Mouse (Mus musculus) thymus, postnatal 0 days (tissue): ENCODE measurements around the gene Fggy. TPM values are rescaled to one million over a fixed set of nuclear protein-coding genes. Genes with fewer than 3 reads are reported as not detected.
A peak's percentile ranks its signal among the peaks of the same experiment; 100 is the strongest.

ENCODE experiments used
- DNase-seq: peaks from one replicate; pipeline ENCODE4 v3.0.0-alpha.2; 2015; ENCODE audit warnings: low spot score
- polyA plus RNA-seq: library from polyadenylated mRNA; unstranded; fragments of >200 nt; fragmentation: Nextera tagmentation; extraction: Ambion mirVana; gene quantifications from 2 replicates; pipeline ENCODE4 v1.2.1, GENCODE M21; 2015

Gene Fggy
- polyA plus RNA-seq, 1 experiment from 2014 or later, result 4.7 TPM

GRCm38 (mm10) chr4:95850044-95850739 lies 292.9 kb downstream of the Fggy start:
- no peak for DNase-seq

GRCm38 (mm10) chr4:95852257-95852656 lies 294.9 kb downstream of the Fggy start:
- DNase-seq, result no peak

- DNase-seq, result no peak
Measured at GRCm38 (mm10) chr4:95856008-95856407, 298.7 kb downstream of the Fggy start.

GRCm38 (mm10) chr4:95860601-95861000 lies 303.3 kb downstream of the Fggy start:
- no peak for DNase-seq

GRCm38 (mm10) chr4:95861074-95861473 lies 303.8 kb downstream of the Fggy start:
- no peak for DNase-seq

- DNase-seq, result no peak
Measured at GRCm38 (mm10) chr4:95861741-95862155, 304.4 kb downstream of the Fggy start.

GRCm38 (mm10) chr4:95862276-95862675 lies 305.0 kb downstream of the Fggy start:
- no peak for DNase-seq

- DNase-seq, result no peak
Measured at GRCm38 (mm10) chr4:95862781-95863499, 305.6 kb downstream of the Fggy start.

- no peak for DNase-seq
Measured at GRCm38 (mm10) chr4:95863500-95863803, 306.1 kb downstream of the Fggy start.

GRCm38 (mm10) chr4:95865251-95865650 lies 307.9 kb downstream of the Fggy start:
- no peak for DNase-seq

GRCm38 (mm10) chr4:95865882-95866281 lies 308.6 kb downstream of the Fggy start:
- no peak for DNase-seq

- DNase-seq, result no peak
Measured at GRCm38 (mm10) chr4:95867103-95867502, 309.8 kb downstream of the Fggy start.

- DNase-seq, result no peak
Measured at GRCm38 (mm10) chr4:95868348-95868747, 311.0 kb downstream of the Fggy start.

- peak; percentile 46 for DNase-seq
Measured at GRCm38 (mm10) chr4:95871216-95871881, 314.0 kb downstream of the Fggy start.

- no peak for DNase-seq
Measured at GRCm38 (mm10) chr4:95875896-95876295, 318.6 kb downstream of the Fggy start.

GRCm38 (mm10) chr4:95877436-95877835 lies 320.1 kb downstream of the Fggy start:
- DNase-seq, result no peak

GRCm38 (mm10) chr4:95881751-95882350 lies 324.5 kb downstream of the Fggy start:
- DNase-seq, result no peak

GRCm38 (mm10) chr4:95884184-95885145 lies 327.2 kb downstream of the Fggy start:
- no peak for DNase-seq

GRCm38 (mm10) chr4:95895199-95895754 lies 338.0 kb downstream of the Fggy start:
- peak; percentile 18 for DNase-seq

GRCm38 (mm10) chr4:95896571-95896970 lies 339.3 kb downstream of the Fggy start:
- DNase-seq, result no peak
